Mouse (Mus musculus) layer of hippocampus, adult 2 months (tissue): ENCODE measurements at regions not wholly inside any gene's neighbourhood (a gene's known extent, or its start where the extent isn't known, plus 50 kb on each side); places are given as distances from the start of the nearest gene placed in this dataset.

Source experiments
- DNase-seq, 2 experiments: peaks; one replicate each; pipeline ENCODE4 v3.0.0; 2022; ENCODE audit warnings: low spot score in 2 of 2
- H3K27ac ChIP-seq: fragments of 200-600 bp; 2 replicates; pipeline ENCODE4 v1.8.1; 2022
- H3K4me3 ChIP-seq: fragments of 200-600 bp; 2 replicates; pipeline ENCODE4 v1.8.1; 2022; ENCODE audit warnings: mild to moderate bottlenecking
- CTCF ChIP-seq: fragments of 200-600 bp; conservative IDR thresholded peaks from 2 replicates; pipeline ENCODE4 v1.8.1; 2022; ENCODE audit warnings: antibody characterized with exemption, mild to moderate bottlenecking, moderate library complexity

DNA sequence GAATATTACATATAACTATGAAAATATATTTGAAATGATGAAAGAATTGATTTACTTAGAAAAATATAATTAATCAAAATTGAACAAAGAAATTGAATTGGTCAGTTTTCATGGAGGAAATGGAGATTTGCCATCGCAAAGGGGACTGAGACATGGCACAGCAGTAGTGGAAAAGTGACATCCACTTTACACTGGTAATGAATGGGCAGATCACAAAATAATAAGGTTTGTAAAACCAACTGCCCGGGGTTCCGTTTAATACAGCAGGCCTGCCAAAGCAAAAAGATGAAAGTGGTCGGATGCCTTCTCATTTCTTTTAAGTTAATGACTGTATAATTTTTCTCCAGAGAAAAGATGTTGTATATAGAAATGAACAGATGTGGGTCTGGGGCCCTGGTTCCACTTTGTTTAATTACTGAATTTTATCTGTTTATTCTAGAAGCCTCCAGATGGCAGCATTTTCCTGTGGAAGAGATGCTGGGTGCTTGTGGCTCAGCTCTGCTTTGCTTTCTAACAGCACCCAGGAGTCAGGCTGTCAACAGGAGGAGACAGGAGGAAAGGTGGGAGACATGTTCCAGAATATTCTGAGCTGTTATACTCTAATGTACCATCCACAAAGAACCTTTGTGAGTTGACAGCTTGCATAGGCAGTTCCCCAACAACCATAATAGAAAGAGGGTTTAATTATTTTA is 75.6 kb upstream of the Fbxl17 start:
- DNase-seq, result peak; percentile 49 to 71

DNA sequence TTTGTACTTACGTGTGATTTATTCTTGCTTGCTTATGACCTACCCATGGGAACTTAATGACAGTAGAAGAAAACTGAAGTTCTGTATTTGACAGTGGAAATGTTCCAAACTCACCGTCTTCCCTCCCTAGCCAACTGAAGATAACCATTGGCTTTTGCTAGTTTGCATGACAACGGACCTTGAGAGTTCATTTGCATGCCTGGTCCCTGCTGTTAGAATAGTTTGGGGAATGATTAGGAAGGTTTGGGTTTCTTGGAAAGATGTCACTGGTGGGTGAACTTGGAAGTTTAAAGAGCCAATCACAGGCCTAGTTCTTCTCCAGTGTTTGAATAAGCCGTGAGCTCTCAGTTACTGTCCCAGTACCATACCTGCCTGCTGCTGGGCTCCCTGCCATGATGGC is 83.1 kb upstream of the Fbxl17 start:
- no peak overlapping the region for H3K27ac ChIP-seq
- H3K4me3 ChIP-seq, result no peak overlapping the region
- TF ChIP-seq CTCF, result no peak
- DNase-seq, result no peak

More for the DNA sequence above, 75.6 kb upstream of the Fbxl17 start:
- peak; percentile 85 for TF ChIP-seq CTCF
- Histone ChIP-seq H3K4me3 (no peak overlapping the region), H3K27ac (no peak overlapping the region)

DNA sequence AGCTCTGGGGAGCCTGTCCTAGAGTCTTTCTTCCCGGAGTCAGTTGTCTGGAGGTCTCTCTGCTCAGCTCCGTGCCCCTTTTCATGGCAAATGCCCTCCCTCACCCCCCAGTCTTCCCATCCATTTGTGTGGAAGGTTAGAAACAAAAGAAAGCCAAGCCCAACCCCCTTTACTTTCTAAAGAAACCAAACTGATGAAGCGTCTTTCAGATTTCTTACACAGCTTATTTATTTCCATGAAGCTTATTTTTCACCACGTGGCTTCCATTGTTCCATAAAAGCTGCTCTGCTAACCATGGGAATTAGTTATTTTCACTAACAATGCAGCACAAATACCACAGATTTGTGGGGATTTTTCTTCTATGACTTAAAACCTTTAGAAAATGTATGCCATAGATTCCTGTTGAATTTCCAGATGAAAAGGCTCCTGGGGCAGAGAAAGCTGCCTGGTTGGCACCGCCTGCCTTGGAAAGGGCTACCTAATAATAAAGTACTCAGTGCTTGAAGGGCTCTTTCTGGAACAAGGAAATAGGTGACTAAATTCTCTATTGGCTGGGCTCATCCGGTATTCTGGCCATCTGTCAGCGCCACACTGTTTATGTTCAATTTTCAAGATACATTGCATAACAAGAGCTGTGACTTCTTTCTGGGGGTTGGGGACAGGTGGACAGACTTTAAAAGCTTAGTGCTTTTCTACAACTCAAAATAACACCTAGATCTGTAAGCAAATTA is 107.4 kb upstream of the Fbxl17 start:
- H3K27ac ChIP-seq, result no peak overlapping the region
- no peak for DNase-seq
- TF ChIP-seq CTCF, result no peak
- H3K4me3 ChIP-seq, result no peak overlapping the region

DNA sequence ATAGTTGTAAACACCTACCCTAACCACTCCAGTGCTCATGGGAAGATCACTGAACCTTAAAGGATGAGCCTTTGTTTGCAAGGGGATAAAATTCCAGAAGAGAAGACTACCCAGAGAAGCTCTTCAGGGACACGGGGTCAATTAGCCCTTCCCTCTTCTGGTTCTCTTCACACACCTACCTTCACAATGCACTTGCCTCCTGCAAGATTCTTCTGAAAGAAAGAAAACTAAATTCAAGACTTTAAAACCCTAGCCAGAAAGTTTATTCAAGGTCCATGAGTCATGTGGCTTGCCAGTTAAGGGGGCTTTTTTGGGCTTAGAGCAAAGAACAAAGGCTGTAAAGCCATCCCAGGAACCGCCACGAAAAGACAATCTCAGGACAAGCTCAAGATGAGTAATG is 122.9 kb upstream of the Fbxl17 start:
- Histone ChIP-seq H3K27ac (no peak overlapping the region), H3K4me3 (no peak overlapping the region)
- no peak for DNase-seq
- no peak for TF ChIP-seq CTCF

DNA sequence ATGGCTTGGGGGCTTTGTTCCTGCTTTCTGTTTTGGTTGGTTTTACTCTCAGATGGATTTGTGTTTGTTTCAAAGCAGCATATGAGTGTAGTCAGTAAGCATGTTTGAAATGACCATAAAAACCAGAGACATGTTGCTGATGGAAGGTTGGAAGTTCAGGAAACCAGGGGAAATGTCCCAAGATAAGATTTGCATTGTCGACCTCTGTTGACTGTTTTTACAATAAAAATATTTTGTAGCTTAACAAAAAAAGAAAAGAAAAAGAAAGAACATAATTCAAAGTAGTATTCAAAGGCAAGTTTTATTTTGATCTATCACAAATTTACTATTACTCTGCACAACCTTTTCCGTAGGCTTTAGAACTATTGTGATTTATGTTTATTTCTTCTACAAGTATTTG is 137.8 kb upstream of the Fbxl17 start:
- no peak for TF ChIP-seq CTCF
- no peak for DNase-seq
- Histone ChIP-seq H3K4me3 (no peak overlapping the region), H3K27ac (no peak overlapping the region)

DNA sequence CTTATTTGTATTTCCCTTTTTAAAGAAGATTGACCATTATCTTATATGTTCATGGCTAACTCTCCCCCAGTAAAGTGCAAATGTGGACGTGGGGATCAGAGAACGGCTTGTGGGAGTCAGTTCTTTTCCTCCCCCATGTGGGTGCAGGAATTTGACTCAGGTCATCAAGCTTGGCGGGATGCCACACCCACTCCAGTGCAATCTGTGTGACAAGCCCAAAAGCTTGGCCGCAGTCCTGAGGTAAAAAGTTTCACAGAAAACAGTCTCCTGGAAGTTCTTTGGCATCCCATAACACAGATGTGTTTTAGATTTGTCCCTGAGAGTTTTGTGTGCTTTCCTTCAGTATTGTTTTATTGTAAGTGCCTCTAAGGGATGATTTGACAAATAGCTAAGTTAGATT is 144.6 kb upstream of the Fbxl17 start:
- DNase-seq, result no peak
- TF ChIP-seq CTCF, result no peak
- Histone ChIP-seq H3K4me3 (no peak overlapping the region), H3K27ac (no peak overlapping the region)

DNA sequence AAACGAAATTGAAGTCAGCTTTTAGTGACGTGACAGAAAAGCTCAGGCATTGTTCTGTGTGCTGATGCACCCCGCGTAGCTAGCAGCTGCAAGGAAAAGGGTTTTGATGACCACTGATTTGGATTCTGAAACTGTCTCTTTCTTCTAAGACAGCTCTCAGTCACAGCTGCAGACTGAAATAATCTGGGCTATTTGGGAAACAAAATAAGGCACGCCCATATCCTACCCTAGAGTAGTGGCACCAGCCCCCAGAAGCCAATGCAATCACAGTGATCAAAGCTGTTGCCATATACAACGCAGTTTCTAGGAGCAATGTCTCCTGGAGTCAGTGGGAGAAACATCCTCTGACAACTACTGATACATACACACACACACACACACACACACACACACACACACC is 157.9 kb upstream of the Fbxl17 start:
- no peak overlapping the region for H3K4me3 ChIP-seq
- H3K27ac ChIP-seq, result no peak overlapping the region
- TF ChIP-seq CTCF, result no peak
- DNase-seq, result peak in 1 of 2 experiments; percentile 4

DNA sequence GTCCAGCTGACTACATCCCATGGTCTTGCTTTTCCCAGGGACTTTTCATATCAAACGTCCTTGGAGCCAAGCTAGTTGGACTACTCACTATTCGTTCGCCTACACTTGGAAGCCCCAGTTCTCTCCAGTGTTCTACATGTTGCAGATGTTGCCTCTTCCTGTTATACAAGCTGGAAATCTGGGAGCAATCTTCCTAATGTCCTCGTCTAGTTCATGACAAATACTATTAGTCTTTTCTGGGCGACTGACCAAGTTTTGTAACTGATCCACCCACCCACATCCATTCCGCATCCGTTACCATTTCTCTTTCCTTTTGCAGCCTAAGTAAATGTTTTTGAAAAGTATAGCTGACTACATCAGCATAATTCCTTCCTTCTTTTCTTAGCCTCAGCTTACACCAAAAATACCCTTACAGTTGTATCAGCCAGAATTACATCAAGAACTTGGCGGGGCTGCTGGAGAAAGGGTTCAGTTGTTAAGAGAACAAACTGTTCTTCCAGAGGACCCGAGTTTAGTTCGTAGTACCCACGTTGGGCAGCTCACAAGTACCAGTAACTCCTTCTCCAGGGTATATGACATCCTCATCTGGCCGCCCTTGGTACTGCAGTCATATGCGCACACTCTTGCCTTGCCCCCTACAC is 161.1 kb upstream of the Fbxl17 start:
- Histone ChIP-seq H3K27ac (0 out of 2 replicates have a peak overlapping the region, but pooled peaks have one; percentile 14), H3K4me3 (no peak overlapping the region)
- DNase-seq, result peak; percentile 35 to 73
- TF ChIP-seq CTCF, result peak; percentile 58

DNA sequence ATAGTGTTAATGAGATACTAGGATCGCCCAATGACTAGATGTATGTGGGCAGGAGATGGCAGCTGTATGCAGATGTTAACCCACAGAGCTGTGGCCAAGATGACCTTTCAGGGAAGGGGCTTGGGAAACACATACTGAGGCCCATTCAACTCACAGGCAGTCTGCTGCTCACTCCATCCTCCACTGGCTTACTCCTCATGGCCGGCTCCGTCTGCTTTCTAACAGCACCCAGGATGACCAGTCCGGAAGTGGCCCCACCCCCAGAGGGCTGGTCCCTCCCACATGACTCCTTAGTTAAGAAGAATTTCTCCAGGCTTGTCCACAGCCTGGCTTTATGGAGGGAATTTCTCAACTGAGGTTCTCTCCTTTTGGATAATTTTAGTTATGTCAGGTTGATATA is 161.8 kb upstream of the Fbxl17 start:
- no peak for DNase-seq
- no peak overlapping the region for H3K27ac ChIP-seq
- no peak overlapping the region for H3K4me3 ChIP-seq
- no peak for TF ChIP-seq CTCF

DNA sequence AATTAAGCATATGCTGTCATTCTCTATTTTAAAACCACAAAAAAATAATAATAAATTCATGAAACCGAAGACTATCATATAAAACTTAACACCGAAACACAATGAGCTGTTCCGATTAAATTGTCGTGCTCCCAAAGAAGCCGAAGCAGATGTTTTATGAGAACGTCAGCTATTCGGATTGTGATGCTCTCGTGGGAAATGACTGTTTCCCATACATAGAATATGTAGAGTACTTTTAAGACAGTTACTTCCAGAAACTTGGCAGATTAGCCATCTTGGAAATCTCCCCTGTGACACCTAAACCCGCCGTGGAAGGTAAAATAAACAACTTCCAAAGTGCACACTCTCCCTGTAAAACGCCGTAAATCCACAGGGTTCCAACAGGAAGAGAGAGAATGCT is 162.4 kb upstream of the Fbxl17 start:
- peak overlapping the region; percentile 1; the same call in 1 of the 2 replicates for H3K4me3 ChIP-seq
- no peak for DNase-seq
- no peak for TF ChIP-seq CTCF

DNA sequence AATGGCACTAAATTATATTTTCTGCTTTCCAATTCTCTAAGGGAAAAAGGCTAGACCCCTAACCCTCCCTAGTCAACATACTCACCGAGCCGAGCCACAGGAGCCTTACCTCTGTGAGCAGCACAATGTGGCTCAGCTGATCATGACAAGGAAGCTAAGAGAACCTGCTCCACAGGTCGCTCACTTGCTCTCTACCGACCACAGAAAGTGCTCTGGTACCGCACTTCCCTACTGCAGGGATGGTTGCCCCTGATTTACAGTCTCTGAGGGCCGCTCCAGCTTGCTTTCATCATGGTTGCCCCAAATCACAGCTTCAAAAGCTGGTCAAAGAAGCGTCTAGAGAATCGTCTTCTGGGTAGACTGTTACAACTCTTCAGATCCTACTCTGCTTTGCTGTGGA is 177.0 kb upstream of the Fbxl17 start:
- Histone ChIP-seq H3K27ac (no peak overlapping the region), H3K4me3 (no peak overlapping the region)
- TF ChIP-seq CTCF, result no peak
- no peak for DNase-seq

More for the DNA sequence above, 162.4 kb upstream of the Fbxl17 start:
- no peak overlapping the region for H3K27ac ChIP-seq

DNA sequence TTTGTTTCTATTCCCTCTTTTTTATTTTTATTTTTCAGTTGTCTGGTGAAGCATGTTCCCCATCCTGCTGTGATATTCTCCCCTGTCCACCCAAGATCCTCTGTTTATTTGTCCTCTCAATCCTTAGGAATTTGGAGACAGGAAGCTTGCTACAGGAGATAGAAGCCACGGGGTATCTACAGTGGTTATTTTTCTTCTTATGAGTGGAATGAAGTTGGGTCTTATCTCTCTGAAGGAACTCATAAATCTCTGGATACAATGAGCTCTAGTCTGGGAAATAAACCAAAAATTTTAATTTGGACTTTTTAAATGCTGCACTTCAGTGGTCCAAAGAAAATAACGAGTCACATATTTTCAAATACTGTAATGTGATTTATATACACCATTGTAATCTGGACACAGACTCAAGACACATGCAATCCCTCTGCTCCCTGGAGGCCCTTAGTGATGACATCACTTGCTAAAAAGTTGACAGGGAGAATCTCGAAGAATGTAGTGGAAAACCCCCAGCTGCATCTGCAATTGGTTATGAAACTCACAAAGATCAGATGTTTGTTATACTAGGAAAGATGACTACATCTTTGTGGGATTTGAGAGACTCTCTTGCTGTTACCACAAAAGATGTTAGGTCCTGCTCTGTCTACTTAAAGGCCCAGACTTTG is 178.3 kb upstream of the Fbxl17 start:
- no peak for DNase-seq
- Histone ChIP-seq H3K4me3 (no peak overlapping the region), H3K27ac (no peak overlapping the region)
- TF ChIP-seq CTCF, result no peak

DNA sequence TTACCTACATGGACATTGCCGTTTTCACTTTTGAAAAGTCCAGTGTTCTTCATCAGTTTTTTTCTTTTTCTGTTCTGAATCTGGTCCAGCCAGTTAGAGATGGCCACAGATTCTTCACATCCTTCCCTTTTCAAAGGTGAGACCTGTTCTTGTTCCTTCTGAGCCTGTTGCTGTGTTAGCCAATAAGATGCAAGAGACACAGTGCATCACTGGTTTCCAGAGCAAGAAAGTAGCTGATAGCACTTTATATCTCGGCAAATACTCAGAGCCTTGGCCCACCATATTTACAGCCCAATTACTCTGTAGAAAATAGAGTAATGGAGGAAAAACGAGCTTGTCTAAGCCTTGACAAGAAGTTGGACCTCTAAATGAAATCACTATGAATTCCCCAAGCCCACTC is 180.7 kb upstream of the Fbxl17 start:
- DNase-seq, result no peak
- Histone ChIP-seq H3K27ac (no peak overlapping the region), H3K4me3 (no peak overlapping the region)
- TF ChIP-seq CTCF, result no peak
